Mouse (Mus musculus): ENCODE measurements around the gene Rapgef4.

Rapgef4 gene

GRCm38 (mm10) chr2:72278247-72278873 lies 297.3 kb downstream of the Rapgef4 start:
- no peak for DNase-seq (ENCODE audit: low spot score in 2 of 2)

- no peak for DNase-seq (ENCODE audit: low spot score in 2 of 2)
These were observed 299.5 kb downstream of the Rapgef4 start for GRCm38 (mm10) chr2:72280524-72280923.

GRCm38 (mm10) chr2:72281971-72282370 lies 300.9 kb downstream of the Rapgef4 start:
- DNase-seq (ENCODE audit: low spot score in 2 of 2): no peak

GRCm38 (mm10) chr2:72282733-72283132 lies 301.7 kb downstream of the Rapgef4 start:
- DNase-seq (ENCODE audit: low spot score in 2 of 2): no peak

GRCm38 (mm10) chr2:72284689-72285088 lies 303.6 kb downstream of the Rapgef4 start:
- DNase-seq (ENCODE audit: low spot score in 2 of 2): no peak

GRCm38 (mm10) chr2:72285256-72285887 lies 304.3 kb downstream of the Rapgef4 start, which contains the start of gene Map3k20:
Gene Map3k20, plus strand, starts transcription at chr2:72285637.
- peak; percentile 80 to 90 for DNase-seq (ENCODE audit: low spot score in 2 of 2)

GRCm38 (mm10) chr2:72285888-72286661 lies 305.0 kb downstream of the Rapgef4 start:
- peak; percentile 33 to 78 for DNase-seq (ENCODE audit: low spot score in 2 of 2)

GRCm38 (mm10) chr2:72287142-72287541 lies 306.1 kb downstream of the Rapgef4 start:
- peak; percentile 79 to 81 for DNase-seq (ENCODE audit: low spot score in 2 of 2)

GRCm38 (mm10) chr2:72288932-72289534 lies 308.0 kb downstream of the Rapgef4 start:
- no peak for DNase-seq (ENCODE audit: low spot score in 2 of 2)

GRCm38 (mm10) chr2:72291103-72291502 lies 310.1 kb downstream of the Rapgef4 start:
- no peak for DNase-seq (ENCODE audit: low spot score in 2 of 2)

- DNase-seq (ENCODE audit: low spot score in 2 of 2): no peak
These were observed 311.5 kb downstream of the Rapgef4 start for GRCm38 (mm10) chr2:72292573-72292972.

- DNase-seq (ENCODE audit: low spot score in 2 of 2): no peak
These were observed 314.0 kb downstream of the Rapgef4 start for GRCm38 (mm10) chr2:72294994-72295393.

- no peak for DNase-seq (ENCODE audit: low spot score in 2 of 2)
These were observed 316.1 kb downstream of the Rapgef4 start for GRCm38 (mm10) chr2:72296984-72297715.

GRCm38 (mm10) chr2:72297716-72298082 lies 316.7 kb downstream of the Rapgef4 start:
- no peak for DNase-seq (ENCODE audit: low spot score in 2 of 2)

- DNase-seq (ENCODE audit: low spot score in 2 of 2): no peak
These were observed 317.4 kb downstream of the Rapgef4 start for GRCm38 (mm10) chr2:72298406-72298805.

- DNase-seq (ENCODE audit: low spot score in 2 of 2): no peak
These were observed 320.3 kb downstream of the Rapgef4 start for GRCm38 (mm10) chr2:72301194-72301916.

- no peak for DNase-seq (ENCODE audit: low spot score in 2 of 2)
These were observed 324.7 kb downstream of the Rapgef4 start for GRCm38 (mm10) chr2:72305738-72306137.
